Mouse (Mus musculus): ENCODE measurements at regions not wholly inside any gene's neighbourhood (a gene's known extent, or its start where the extent isn't known, plus 50 kb on each side); places are given as distances from the start of the nearest gene placed in this dataset.

DNA sequence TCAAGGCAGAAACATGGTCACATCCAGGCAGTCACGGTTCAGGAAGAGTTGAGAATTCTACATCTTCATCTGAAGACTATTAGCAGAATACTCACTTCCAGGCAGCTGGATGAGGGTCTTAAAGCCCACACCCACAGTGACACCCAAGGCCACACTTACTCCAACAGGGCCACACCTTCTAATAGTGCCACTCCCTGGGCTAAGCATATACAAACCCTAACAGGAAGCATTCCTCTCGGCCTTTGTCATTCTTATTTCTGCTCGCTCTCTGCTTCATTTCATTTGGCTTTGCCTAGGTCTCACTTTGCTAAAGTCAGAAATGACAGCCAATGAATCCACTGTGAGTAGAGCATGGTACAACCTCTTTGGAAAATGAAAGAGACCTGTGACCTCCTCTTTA, 100.4 kb upstream of the Zfp648 start:
- TF ChIP-seq POLR2A (IDR thresholded peaks at IDR 0.05; ENCODE audit: insufficient read length, low read depth) (no peak), MAX (IDR thresholded peaks at IDR 0.05; ENCODE audit: low read depth) (no peak)

All from myocyte (in vitro differentiated cells).